Mouse (Mus musculus): ENCODE measurements at regions not wholly inside any gene's neighbourhood (a gene's known extent, or its start where the extent isn't known, plus 50 kb on each side); places are given as distances from the start of the nearest gene placed in this dataset.

DNA sequence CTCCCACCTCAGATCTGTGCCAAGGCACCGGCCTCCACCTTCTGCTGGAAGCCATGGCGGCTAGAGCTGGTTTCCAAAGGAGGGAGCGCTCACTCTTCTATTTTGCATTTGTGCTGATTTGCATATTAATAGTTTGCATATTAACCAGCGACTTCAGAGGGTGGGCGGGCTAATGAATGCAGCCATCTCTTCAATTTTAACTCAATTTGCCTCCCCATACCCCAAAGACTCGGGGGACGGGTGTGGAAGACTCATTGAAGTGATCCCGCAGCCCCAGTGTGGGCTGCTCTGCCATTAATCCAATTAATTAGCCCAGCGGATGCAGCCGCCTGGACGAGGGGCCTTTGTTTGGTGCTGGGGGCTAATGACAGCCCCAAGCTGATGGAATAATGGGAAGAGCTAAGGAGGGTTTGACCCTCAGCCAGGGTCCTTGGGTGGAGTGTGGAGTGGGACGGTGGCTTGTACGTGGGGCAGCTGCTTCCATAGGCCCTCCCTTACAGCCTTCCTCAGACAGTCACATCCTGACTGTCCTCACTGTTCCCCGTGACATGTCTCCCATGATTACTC is 103.0 kb downstream of the Gm26897 start:
- TF ChIP-seq GATA1 (IDR thresholded peaks at IDR 0.05; ENCODE audit: low read length) = no peak
- TF ChIP-seq TAL1 (IDR thresholded peaks at IDR 0.05; ENCODE audit: low read length) = no peak

All from erythroblast, embryonic 14.5 days (primary cell).